Mouse (Mus musculus) liver, adult 2 months (tissue): ENCODE results near the gene Msh6.

Source experiments
- CTCF ChIP-seq: fragments of 200-500 bp; IDR thresholded peaks from 2 replicates; pipeline ENCODE4 v1.5.1; 2011; ENCODE audit warnings: low read depth, low read length, control low read depth
- POLR2A ChIP-seq: fragments of 200-500 bp; IDR thresholded peaks from 2 replicates; pipeline ENCODE4 v1.6.1; 2011; ENCODE audit warnings: low read length, control low read depth; ENCODE audit not compliant: insufficient read depth; ENCODE audit errors: extremely low read depth

GRCm38 (mm10) chr17:87936156-87936555 lies 38.7 kb upstream of the Msh6 start:
- no peak for TF ChIP-seq CTCF
- no peak for TF ChIP-seq POLR2A
